Mouse (Mus musculus): ENCODE data around the gene Zfp524. TPM values are rescaled to one million over a fixed set of nuclear protein-coding genes. Genes with fewer than 3 reads are reported as not detected.

The Zfp524 gene
- total RNA-seq (2014; rRNA removed): 3.9 and 7.3 TPM in 2 replicates
- 2.9 and 3.5 TPM in 2 replicates for polyA plus RNA-seq (2015; fragmentation: Nextera tagmentation; extraction: Ambion mirVana)

DNA sequence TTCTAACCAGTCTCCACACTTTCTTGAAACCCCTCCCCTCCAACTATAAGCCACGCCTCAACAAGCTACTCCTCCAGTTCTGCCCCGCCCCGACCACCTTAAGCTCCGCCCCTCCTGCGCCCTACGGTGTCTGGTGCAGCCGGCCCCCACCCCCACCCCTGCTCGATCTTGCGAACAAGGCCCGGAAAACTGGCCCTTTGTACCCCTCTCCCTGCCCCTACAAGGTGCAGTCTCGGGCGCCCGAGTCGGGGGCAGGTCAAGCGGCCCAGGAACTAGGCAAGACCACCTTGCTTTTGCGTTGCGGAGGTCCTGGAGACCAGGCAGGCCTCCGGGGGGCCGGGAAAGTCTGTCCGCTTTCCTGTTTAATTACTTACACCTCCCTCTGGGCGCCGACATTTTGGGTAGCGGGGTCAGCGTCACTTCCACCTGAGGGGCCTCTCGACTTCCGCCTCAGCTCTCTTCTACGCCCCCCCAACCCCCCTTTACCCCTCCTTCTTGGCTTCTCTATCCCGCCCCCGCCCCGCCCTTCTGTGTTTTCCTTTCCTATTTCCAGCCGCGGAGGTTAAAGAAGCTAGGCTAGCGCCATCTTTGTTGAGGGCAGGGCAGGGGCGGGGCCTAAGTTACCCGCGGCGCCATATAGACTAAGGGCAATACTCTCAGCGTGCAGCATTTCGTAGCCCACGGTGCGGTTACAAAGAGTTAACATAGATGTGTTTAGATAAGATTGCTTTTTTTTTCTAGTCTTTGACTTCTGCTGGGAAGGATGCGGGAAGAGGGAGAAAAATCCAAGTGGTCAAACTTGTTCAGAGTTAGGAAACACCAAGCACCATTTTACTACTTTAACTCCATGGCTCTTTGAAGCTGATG is at the start of gene Zfp524, which contains the start of gene Fiz1:
Gene Zfp524, plus strand, starts transcription at position 165 of the 867 bp plus-strand sequence.
Gene Fiz1, minus strand, starts transcription at position 447 of the 867 bp plus-strand sequence.
- Histone ChIP-seq H3K4me2 (ENCODE audit: low read depth, low read length, poor library complexity, severe bottlenecking) (peak within 1 kb of the TSS; percentile 73), H3K9me3 (ENCODE audit: low read length) (no peaks in the 10 kb centered on the region), H3K9ac (replicated peaks; ENCODE audit: low read length, poor library complexity, severe bottlenecking) (peak within 1 kb of the TSS; percentile 92), H3K27ac (ENCODE audit: low read depth, low read length) (peak within 1 kb of the TSS; percentile 97), H3K4me3 (ENCODE audit: low read depth, low read length) (peak within 1 kb of the TSS; percentile 85), H3K4me1 (ENCODE audit: insufficient read depth, low read length) (no peaks in the 10 kb centered on the region), H3K36me3 (ENCODE audit: insufficient read depth, low read length) (peaks cover 27% of the 10 kb centered on the region), H3K27me3 (ENCODE audit: insufficient read depth, low read length) (no peaks in the 10 kb centered on the region)
- peak; percentile 86 for ATAC-seq (ENCODE audit: low FRiP score)
- TF ChIP-seq CTCF (IDR thresholded peaks at IDR 0.05): no peak
- WGBS: under 1% methylated on average over 40 of the region's 42 CpGs
- DNase-seq (ENCODE audit: low spot score): peak; percentile 98

DNA sequence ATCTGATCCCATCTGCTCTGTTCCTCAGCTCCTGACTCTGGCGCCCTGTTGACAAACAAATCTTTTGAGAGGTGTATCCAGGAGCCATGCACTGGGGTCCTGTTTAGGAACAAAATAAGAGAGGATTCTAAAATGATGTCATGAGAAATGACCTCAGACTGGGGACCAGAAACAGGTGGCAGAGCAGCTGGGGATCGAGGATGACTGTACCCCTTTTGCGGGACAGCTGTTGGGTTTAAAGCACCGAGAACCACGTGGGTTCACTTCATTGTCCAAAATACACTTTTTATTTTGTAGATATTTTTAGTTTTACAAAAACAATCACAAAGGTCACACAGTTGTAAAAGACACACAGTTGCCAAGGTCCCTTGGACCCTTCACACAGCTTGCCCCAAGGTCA is 49.2 kb upstream of the Zfp524 start:
- Histone ChIP-seq H3K27ac (ENCODE audit: low read depth, low read length) (no peak overlapping the region), H3K4me2 (ENCODE audit: low read depth, low read length, poor library complexity, severe bottlenecking) (no peak overlapping the region), H3K36me3 (ENCODE audit: insufficient read depth, low read length) (no peaks in the 10 kb centered on the region), H3K4me3 (ENCODE audit: low read depth, low read length) (no peak overlapping the region), H3K9me3 (ENCODE audit: low read length) (no peaks in the 10 kb centered on the region), H3K4me1 (ENCODE audit: insufficient read depth, low read length) (no peaks in the 10 kb centered on the region), H3K9ac (replicated peaks; ENCODE audit: low read length, poor library complexity, severe bottlenecking) (no peak overlapping the region), H3K27me3 (ENCODE audit: insufficient read depth, low read length) (no peaks in the 10 kb centered on the region)
- TF ChIP-seq CTCF (IDR thresholded peaks at IDR 0.05): no peak
- ATAC-seq (ENCODE audit: low FRiP score): no peak
- DNase-seq (ENCODE audit: low spot score): no peak
- 79% methylated on average over 5 of the region's 5 CpGs for WGBS

DNA sequence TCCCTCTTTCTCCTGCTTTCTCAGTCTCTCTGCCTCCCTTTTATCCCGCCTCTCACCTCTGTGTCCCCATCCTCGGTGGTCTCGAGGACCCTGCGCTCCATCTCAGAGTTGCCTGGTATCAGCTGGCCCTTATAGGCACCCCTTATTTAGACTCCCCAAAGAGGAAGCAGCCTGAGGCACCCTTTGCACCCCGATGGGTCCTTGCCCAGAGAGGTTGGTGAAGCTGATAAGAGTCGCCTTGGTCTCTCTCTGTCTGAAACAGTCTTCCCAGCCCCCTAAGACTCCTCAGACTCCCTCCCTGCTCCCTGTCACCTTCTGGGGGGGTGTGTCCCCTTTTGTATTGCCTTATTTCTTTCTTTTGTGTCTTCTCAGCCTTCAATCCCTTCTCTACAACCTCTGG is 43.1 kb upstream of the Zfp524 start, which contains the start of gene Sbk3:
Gene Sbk3, minus strand, starts transcription at position 101 of the 400 bp plus-strand sequence.
- no peak for TF ChIP-seq CTCF (IDR thresholded peaks at IDR 0.05)
- Histone ChIP-seq H3K27me3 (ENCODE audit: insufficient read depth, low read length) (no peaks in the 10 kb centered on the region), H3K9me3 (ENCODE audit: low read length) (no peaks in the 10 kb centered on the region), H3K4me2 (ENCODE audit: low read depth, low read length, poor library complexity, severe bottlenecking) (no peak within 1 kb of the TSS), H3K4me3 (ENCODE audit: low read depth, low read length) (no peak within 1 kb of the TSS), H3K4me1 (ENCODE audit: insufficient read depth, low read length) (no peaks in the 10 kb centered on the region), H3K27ac (ENCODE audit: low read depth, low read length) (no peak within 1 kb of the TSS), H3K9ac (replicated peaks; ENCODE audit: low read length, poor library complexity, severe bottlenecking) (0 out of 2 replicates have a peak within 1 kb of the TSS, but pooled peaks have one; percentile 2), H3K36me3 (ENCODE audit: insufficient read depth, low read length) (no peaks in the 10 kb centered on the region)
- DNase-seq (ENCODE audit: low spot score) (no peak), ATAC-seq (ENCODE audit: low FRiP score) (no peak)
- 39% methylated on average over 6 of the region's 6 CpGs for WGBS

DNA sequence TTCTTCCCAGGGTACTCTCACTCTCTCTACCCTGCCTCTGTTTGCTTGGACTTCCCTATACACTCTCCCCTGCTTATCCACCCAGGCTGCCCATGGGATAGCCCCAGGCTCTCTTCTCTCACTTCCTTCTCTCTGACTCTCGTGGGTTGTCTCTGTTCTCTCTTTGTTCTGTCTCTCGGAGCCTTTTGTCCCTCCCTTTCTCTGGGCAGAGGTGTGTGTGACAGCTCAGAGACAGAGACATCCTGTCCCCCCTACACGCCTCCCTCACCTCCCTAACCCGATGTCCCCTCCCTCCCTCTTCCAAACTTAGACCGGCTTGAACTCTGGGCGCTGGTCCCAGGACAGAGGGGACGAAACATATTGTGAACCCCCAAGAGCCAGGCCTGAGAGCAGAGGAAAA is 42.5 kb upstream of the Zfp524 start:
- no peak overlapping the region for H3K4me3 ChIP-seq (ENCODE audit: low read depth, low read length)
- no peak for TF ChIP-seq CTCF (IDR thresholded peaks at IDR 0.05)
- H3K9me3 ChIP-seq (ENCODE audit: low read length): no peaks in the 10 kb centered on the region
- no peak overlapping the region for H3K4me2 ChIP-seq (ENCODE audit: low read depth, low read length, poor library complexity, severe bottlenecking)
- H3K27me3 ChIP-seq (ENCODE audit: insufficient read depth, low read length): no peaks in the 10 kb centered on the region
- H3K27ac ChIP-seq (ENCODE audit: low read depth, low read length): no peak overlapping the region
- H3K4me1 ChIP-seq (ENCODE audit: insufficient read depth, low read length): no peaks in the 10 kb centered on the region
- no peak overlapping the region for H3K9ac ChIP-seq (replicated peaks; ENCODE audit: low read length, poor library complexity, severe bottlenecking)
- 23% methylated on average over 7 of the region's 7 CpGs for WGBS
- no peaks in the 10 kb centered on the region for H3K36me3 ChIP-seq (ENCODE audit: insufficient read depth, low read length)
- DNase-seq (ENCODE audit: low spot score) (no peak), ATAC-seq (ENCODE audit: low FRiP score) (no peak)

DNA sequence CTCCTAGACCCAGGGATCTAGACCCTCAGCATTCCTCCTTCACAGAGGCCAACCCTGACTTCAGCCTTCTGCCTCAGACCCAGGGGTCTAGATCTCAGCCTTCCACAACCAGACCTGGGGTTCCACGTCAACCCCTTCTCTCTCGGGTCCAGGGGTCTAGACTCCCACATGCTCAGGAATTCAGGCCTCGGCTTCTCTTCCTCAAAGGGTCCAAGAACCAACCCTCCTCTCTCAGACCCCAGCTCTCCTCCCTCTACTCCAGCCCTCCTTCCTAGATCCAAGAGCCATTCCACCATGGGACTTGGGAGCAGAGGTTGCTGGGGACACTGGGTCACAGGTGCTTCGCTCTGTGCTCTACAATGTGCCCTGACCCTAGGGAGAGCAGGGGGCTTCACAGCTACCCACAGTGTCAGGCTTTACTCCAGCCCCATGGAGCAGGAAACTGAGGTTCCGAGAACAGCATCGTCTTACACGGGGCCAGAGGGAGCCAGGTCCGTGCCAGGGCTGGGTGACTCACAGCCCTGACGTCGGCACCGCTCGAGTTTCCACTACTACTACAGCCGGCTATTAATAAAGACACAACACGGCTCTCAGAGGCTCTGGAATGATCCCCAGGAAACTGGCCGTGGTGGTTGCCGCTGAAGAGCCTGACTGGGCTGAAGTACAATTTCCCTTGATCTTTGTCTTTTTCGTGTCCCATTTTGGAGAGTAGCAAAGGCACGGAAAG is 41.7 kb upstream of the Zfp524 start:
- ATAC-seq (ENCODE audit: low FRiP score) (no peak), DNase-seq (ENCODE audit: low spot score) (no peak)
- H3K9ac ChIP-seq (replicated peaks; ENCODE audit: low read length, poor library complexity, severe bottlenecking): no peak overlapping the region
- no peak overlapping the region for H3K27ac ChIP-seq (ENCODE audit: low read depth, low read length)
- no peaks in the 10 kb centered on the region for H3K9me3 ChIP-seq (ENCODE audit: low read length)
- H3K4me3 ChIP-seq (ENCODE audit: low read depth, low read length): no peak overlapping the region
- no peaks in the 10 kb centered on the region for H3K4me1 ChIP-seq (ENCODE audit: insufficient read depth, low read length)
- H3K27me3 ChIP-seq (ENCODE audit: insufficient read depth, low read length): no peaks in the 10 kb centered on the region
- TF ChIP-seq CTCF (IDR thresholded peaks at IDR 0.05): no peak
- WGBS: 79% methylated on average over 18 of the region's 18 CpGs
- no peaks in the 10 kb centered on the region for H3K36me3 ChIP-seq (ENCODE audit: insufficient read depth, low read length)
- H3K4me2 ChIP-seq (ENCODE audit: low read depth, low read length, poor library complexity, severe bottlenecking): no peak overlapping the region

Data from midbrain, postnatal 0 days (tissue).